Mouse (Mus musculus): ENCODE results near the gene Htr5b.

DNA sequence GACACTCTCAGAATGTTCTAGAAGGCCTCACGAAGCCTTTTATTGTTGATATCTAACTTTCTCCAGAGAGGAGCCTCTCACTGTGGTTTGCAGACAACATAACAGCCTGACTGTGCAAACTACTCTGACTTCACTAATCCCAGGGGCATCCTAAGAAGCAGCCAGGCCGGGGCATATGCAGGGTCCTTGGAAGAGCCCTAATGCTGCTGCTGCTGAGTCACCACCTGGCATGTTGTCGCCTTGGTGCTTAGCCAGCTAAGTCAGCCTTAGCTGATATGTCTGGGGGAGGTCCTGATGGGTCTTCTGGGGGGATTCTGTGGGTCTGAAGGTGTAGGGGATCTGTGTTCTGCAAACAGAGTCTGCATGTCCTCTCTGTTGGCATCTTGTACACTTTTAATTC, 62.0 kb downstream of the Htr5b start:
- TF ChIP-seq CTCF (IDR thresholded peaks at IDR 0.05) (no peak), EP300 (IDR thresholded peaks at IDR 0.05) (no peak)

All from lung, postnatal 0 days (tissue).